Mouse (Mus musculus) heart, postnatal 0 days (tissue): ENCODE measurements around the gene Ccn6.

ENCODE experiments used
- CTCF ChIP-seq: IDR thresholded peaks from 2 replicates; pipeline ENCODE4 v1.5.1; 2016; ENCODE audit warnings: antibody characterized with exemption, control low read depth, low read depth
- EP300 ChIP-seq: IDR thresholded peaks from 2 replicates; pipeline ENCODE4 v1.6.1; 2016; ENCODE audit warnings: antibody characterized with exemption, low read depth

- TF ChIP-seq CTCF, result peak; percentile 82
- no peak for TF ChIP-seq EP300
Observed at GRCm38 (mm10) chr10:39170181-39170580, 6.6 kb upstream of the Ccn6 start.
